Mouse (Mus musculus): ENCODE results near the gene Mttp.

Gene Mttp

DNA sequence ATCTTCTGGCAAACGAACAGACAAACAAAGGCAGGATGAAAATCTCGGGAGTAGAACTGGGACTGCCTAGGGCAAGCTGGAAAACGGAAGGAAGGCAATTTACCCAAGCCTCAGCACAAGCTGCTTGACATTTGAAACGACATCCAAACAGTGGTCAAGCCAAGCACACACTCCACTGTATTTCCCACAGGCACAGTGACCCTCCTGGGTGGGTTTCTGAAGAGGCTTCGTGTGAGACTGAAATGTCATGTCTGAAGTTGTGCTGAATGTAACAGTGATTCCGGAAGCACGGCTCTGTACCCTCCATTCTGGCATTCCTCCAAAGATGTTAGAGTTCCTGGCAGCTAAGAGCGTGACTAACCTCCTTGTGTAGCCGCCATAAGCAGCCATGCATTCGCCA lies 49.0 kb downstream of the Mttp start:
- 0 out of 2 replicates have a peak, but pooled peaks have one; percentile 23 for ATAC-seq (ENCODE audit: insufficient number of reproducible peaks, low FRiP score, low TSS enrichment)

DNA sequence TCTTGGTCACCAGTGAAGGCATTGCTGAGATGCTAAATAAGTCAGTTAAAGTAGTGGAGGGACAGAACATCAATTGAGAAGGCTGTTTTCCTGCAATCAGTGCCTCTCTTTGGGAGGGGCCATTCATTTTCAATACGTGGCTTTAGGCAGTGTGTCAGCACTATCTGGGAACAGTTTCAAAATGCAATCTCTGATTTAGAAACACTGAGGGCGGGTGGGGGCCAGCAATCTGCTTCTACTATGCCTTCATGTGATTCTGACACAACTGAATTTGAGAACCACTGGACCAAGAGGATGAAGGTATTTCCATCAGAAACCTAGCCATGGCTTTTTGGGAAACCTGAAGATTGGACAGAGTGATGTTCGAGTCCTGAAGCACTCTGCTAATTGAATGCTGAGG lies 49.5 kb downstream of the Mttp start:
- 0 out of 2 replicates have a peak, but pooled peaks have one; percentile 5 for ATAC-seq (ENCODE audit: insufficient number of reproducible peaks, low FRiP score, low TSS enrichment)

DNA sequence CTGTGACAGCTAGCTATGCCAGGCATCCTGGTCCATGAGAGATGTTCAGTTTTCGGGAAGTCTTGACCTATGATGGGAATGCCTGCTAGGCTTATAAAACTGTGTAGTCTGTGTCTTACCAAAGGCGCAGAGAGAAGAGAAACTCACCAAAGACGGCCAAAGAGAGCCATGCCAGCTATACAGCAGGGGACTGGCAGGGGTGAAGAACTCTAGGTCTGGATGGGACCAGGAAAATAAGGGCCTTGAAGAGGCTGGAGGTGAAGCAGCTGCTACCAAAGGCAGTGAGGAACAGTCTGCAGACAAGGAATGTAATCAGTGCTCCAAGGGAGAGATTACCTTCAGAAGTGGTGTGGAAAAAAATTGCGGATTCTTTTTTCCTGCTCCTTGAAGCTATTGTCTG lies 60.9 kb downstream of the Mttp start:
- ATAC-seq (ENCODE audit: insufficient number of reproducible peaks, low FRiP score, low TSS enrichment), result peak; percentile 23; the same call in 1 of the 2 replicates

DNA sequence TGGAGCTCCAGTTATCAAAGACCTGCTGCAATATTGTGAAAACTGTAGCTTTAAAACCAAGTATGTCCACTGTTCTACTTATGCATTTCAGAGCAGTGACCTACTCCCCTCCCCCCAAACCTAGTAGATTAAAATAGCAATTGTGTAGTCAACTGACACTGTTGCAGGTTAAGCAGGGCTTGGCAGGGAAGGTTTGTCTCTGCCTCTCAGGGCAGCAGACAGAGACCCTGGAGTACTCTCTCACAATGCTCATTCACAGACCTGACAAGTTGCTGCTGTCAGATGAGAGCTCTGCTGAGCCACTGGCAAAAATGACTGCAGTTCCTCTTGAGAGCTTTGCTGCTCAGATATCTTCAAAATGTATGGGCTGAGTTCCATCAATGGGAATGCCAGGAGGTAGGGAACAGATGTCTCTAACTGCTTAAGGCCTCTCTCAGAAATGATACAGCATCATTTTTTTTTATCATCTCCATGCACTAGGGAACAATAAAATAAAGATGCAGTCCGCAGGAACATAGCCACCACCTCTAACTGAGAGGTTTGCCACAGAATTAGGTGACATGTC lies 61.6 kb downstream of the Mttp start:
- peak; percentile 62 for ATAC-seq (ENCODE audit: insufficient number of reproducible peaks, low FRiP score, low TSS enrichment)

DNA sequence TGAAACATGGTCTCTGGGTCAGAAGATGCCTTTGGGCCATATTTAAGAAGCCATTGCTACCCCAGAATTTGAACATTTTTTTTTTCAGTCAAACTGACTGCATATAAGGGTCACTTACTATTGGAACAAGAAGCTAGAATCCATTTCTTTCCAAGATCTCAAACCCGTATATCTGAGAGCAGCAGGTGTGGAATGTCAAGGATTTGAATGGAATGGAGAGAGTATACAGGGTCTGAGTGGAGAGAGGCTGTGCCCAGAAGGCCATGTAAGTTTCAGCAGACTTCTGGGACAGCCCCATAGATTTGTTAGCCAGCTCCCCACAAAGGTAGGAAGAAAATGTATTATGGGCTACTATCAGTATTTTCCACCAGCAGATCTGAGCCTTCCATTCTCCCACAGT lies 66.1 kb downstream of the Mttp start:
- no peak for ATAC-seq (ENCODE audit: insufficient number of reproducible peaks, low FRiP score, low TSS enrichment)

- ATAC-seq (ENCODE audit: insufficient number of reproducible peaks, low FRiP score, low TSS enrichment), result peak; percentile 85
These were observed 67.1 kb downstream of the Mttp start for GRCm38 (mm10) chr3:138077476-138078340.

DNA sequence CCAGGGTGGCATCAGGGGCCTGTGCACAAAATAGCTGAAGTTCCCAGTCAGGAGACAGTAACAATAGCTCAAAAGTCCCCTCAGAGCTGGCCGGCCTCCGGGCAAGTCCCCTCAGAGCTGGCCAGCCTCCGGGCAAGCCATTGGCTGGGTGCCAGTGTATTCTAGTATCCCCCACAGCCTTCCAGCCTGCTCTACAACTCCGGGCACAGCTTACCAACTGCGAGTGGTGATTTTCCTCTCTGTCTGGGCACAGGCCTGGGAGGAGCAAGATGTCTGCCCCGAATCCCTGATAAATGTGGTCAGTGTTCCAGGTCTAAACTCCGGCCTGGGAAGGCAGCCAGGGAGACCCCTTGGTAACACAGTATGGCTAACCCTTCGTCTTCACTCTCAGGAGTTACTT lies 69.6 kb downstream of the Mttp start:
- ATAC-seq (ENCODE audit: insufficient number of reproducible peaks, low FRiP score, low TSS enrichment), result no peak

DNA sequence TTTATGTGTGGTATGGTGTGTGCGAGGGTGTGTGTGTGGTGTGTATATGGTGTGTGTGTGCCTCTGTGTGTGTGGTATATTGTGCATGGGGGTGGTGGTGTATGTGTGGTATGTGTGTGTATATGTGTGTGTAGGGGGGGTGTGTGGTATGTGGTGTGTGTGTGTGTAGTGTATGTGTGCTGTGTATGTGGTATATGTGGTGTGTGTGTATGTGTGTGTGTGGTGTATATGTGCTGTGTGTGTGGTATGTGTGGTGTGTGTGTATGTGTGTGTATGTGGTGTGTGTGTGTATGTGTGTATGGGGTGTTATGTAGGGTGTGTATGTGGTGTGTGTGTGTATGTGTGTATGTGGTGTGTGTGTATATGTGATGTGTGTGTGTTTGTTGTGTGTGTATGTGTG lies 70.6 kb downstream of the Mttp start:
- no peak for ATAC-seq (ENCODE audit: insufficient number of reproducible peaks, low FRiP score, low TSS enrichment)

GRCm38 (mm10) chr3:138071476-138072073 lies 73.2 kb downstream of the Mttp start:
- no peak for ATAC-seq (ENCODE audit: insufficient number of reproducible peaks, low FRiP score, low TSS enrichment)

- ATAC-seq (ENCODE audit: insufficient number of reproducible peaks, low FRiP score, low TSS enrichment), result no peak
These were observed 73.8 kb downstream of the Mttp start for GRCm38 (mm10) chr3:138071004-138071403.

DNA sequence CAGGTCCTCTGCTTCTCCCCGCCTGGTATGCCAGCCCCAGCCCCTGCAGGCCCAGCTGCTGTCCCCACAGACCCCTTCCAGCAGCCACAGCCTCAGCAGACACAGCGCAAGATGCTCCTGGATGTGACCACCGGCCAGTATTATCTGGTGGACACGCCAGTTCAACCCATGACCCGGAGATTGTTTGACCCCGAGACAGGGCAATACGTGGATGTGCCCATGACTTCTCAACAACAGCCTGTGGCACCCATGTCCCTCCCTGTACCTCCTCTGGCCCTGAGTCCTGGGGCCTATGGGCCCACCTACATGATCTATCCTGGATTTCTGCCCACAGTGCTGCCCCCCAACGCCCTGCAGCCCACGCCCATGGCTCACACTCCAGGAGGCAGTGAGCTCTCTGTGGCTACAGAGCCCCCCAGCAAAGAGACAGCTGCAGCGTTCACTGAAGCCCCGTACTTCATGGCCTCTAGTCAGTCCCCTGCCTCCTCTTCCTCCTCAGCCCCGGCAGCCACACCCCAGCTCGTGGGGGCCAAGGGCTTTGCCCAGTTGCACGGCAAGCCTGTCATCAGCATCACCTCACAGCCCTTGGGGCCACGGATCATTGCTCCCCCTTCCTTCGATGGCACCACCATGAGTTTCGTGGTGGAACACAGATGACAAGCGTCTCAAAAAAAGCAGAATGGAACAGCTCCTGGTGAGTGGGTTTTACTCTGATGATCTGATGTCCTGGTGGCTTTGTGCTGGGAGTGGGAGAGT lies 74.8 kb downstream of the Mttp start:
- no peak for ATAC-seq (ENCODE audit: insufficient number of reproducible peaks, low FRiP score, low TSS enrichment)

DNA sequence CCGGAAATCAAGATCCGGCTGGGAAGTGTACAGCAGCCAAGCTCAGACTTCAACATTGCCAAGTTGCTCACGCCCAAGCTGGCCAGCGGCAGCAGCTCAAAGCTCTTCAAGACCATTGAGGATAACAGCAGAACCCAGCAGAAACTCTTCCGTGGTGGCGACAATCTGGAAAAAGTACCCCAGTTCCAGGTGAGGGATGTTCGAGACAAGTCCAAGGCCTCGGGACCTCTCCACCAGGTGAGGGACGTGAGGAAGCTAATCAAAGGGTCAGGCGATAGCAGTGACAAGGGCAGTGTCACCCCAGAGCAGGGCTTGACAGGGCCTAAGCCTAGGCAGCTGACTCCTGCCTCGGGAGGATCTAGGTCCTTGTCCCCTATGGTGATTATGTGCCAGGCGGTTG lies 76.7 kb downstream of the Mttp start:
- no peak for ATAC-seq (ENCODE audit: insufficient number of reproducible peaks, low FRiP score, low TSS enrichment)

GRCm38 (mm10) chr3:138067288-138067687 lies 77.5 kb downstream of the Mttp start, which contains the start of gene Gm5105:
TSS of gene Gm5105 (minus strand) at chr3:138067388.
- ATAC-seq (ENCODE audit: insufficient number of reproducible peaks, low FRiP score, low TSS enrichment), result no peak

DNA sequence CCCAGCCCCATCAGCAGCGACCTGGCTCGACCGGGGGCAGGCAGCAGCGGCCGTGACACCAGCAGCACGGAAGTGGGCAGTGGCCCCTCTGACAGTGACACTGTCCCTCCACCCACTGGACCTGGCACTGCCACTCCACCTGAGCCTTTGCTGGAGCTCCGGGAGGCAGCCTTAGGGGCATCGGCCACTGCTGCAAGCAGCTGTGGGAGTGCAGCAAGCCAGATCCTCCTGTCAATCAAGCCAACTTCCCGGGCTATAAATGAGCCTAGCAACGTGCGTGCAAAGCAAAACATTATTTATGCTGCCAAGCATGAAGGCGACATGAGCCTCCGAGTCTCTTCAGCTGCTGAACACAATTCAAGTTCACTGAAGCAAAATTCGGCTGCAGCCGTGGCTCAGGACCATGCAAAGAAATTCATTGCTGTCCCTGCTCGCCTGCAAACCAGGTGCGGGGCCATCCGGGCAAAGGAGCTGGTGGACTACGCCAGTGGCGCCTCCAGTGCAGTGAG lies 78.4 kb downstream of the Mttp start:
- no peak for ATAC-seq (ENCODE audit: insufficient number of reproducible peaks, low FRiP score, low TSS enrichment)

DNA sequence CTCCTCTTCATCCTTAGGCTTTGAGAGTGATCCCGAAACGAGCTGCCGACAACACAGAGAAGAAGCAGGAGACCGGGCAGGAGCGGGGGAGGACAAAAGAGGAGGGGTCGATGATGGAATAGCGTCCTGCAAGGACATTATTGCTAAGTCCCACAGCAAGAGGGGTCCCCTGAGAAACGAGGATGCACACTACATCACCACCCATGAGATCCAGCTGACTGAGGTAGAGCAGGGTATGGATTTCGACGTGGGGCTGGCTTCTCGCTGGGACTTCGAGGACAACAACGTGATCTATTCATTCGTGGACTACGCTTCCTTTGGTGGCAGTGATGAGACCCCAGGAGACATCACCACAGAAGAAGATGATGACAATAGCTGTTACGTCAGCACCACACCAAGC lies 78.8 kb downstream of the Mttp start:
- no peak for ATAC-seq (ENCODE audit: insufficient number of reproducible peaks, low FRiP score, low TSS enrichment)

- no peak for ATAC-seq (ENCODE audit: insufficient number of reproducible peaks, low FRiP score, low TSS enrichment)
These were observed 79.8 kb downstream of the Mttp start, which contains the start of gene 1110002E22Rik for GRCm38 (mm10) chr3:138064732-138065645. TSS of gene 1110002E22Rik (plus strand) at chr3:138065052.

DNA sequence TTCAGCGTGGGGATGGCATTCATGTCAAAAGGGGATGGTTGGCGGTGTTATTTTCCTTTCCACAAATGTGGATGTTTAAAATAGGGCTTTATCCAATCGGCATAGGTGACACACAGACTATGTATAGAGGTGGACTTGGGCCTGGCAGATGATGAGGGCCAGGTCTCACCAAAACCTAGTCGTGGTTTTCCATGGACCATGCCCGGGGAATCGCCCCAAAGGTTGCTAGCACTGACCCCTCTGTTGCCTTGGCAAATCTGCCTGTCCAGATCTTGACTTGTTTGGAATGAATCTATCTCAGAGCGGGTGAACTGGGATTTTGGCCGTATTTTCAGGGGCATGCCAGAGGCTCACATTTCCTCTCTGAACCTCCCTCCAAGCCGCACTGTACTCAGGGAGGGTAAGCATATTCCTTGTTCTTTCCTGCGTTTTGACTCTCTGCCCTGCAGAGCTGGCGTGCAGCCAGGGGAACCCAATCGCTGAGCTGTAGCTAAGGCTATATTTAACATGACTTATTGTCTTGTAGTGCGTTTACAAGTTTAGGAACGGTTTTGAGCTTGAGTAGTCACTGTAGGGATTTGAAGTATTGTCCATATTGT lies 80.9 kb downstream of the Mttp start:
- peak; percentile 50; the same call in 1 of the 2 replicates for ATAC-seq (ENCODE audit: insufficient number of reproducible peaks, low FRiP score, low TSS enrichment)

GRCm38 (mm10) chr3:138062673-138063072 lies 82.1 kb downstream of the Mttp start:
- ATAC-seq (ENCODE audit: insufficient number of reproducible peaks, low FRiP score, low TSS enrichment), result no peak

Measured in cerebellum, adult (tissue).